Comparison of ENCODE assay signal across 11 mouse cellular contexts in genomic region chr10:96105124-96105523, GRCm38 (mm10). TPM values are rescaled to one million over a fixed set of nuclear protein-coding genes. Genes with fewer than 3 reads are reported as not detected.
A peak's percentile ranks its signal among the peaks of the same experiment; 100 is the strongest.
DNase-seq lines count a peak whose midpoint lies in the region; TF ChIP-seq lines count a peak whose summit lies in the region.
"Had no signal": no experiment of that assay in that cellular context is flagged by ENCODE, and none has a peak within 500 bp of the region (broad histone marks: within the 10 kb centered on the region; RNA-seq: fewer than 3 reads in every experiment).

No protein-coding gene starts in this region.

- no peaks in the 10 kb centered on the region for H3K27me3 ChIP-seq in cerebellum, adult 2 months (ENCODE audit: control insufficient read depth, insufficient read depth, low read length)
- no peaks in the 10 kb centered on the region for H3K27me3 ChIP-seq in liver, adult 2 months (ENCODE audit: control insufficient read depth, insufficient read depth, low read length)

- H3K27ac ChIP-seq in cerebellum, adult 2 months (ENCODE audit: insufficient read depth, low read length), result no peak overlapping the region
- H3K27ac ChIP-seq in liver, adult 2 months (replicated peaks; ENCODE audit: insufficient read depth, low read depth, low read length), result no peak overlapping the region

- no peaks in the 10 kb centered on the region for H3K4me1 ChIP-seq in cerebellum, adult 2 months (ENCODE audit: control insufficient read depth, insufficient read depth, low read length)
- peaks cover 2% of the 10 kb centered on the region; the same call in 1 of the 2 replicates for H3K4me1 ChIP-seq in liver, adult 2 months (ENCODE audit: control insufficient read depth, insufficient read depth, low read length)

- no peak overlapping the region for H3K9ac ChIP-seq in liver, adult 2 months (ENCODE audit: low read depth, low read length)

- no peaks in the 10 kb centered on the region for H3K36me3 ChIP-seq in liver, adult 2 months (ENCODE audit: control insufficient read depth, insufficient read depth, low read length)

- no peak overlapping the region for H3K4me3 ChIP-seq in cerebellum, adult 2 months (replicated peaks; ENCODE audit: insufficient read depth, low read depth, low read length)
- H3K4me3 ChIP-seq in liver, adult 2 months (ENCODE audit: insufficient read depth, low read depth, low read length), result no peak overlapping the region

- no peak for TF ChIP-seq POLR2A in cerebellum, adult 2 months (IDR thresholded peaks at IDR 0.05; ENCODE audit: borderline replicate concordance, insufficient read depth, low read length)
- no peak for TF ChIP-seq POLR2A in liver, adult 2 months (IDR thresholded peaks at IDR 0.05; ENCODE audit: extremely low read depth, insufficient read depth, low read length)

- WGBS in cerebellum, adult 2 months, result 82% methylated on average over 2 of the region's 2 CpGs
- 97% methylated on average over 2 of the region's 2 CpGs for WGBS in liver, adult 2 months

- no peaks in the 10 kb centered on the region for H3K79me2 ChIP-seq in liver, adult 2 months (ENCODE audit: control insufficient read depth, insufficient read depth, low read length)

- no peak for DNase-seq in cerebellum, adult 2 months
- no peak for DNase-seq in cerebellum, adult 9-11 months
- peak; percentile 34 for DNase-seq in thymus, postnatal 0 days (ENCODE audit: low spot score)
- DNase-seq in thymus, adult 18-20 months, result no peak
- DNase-seq in liver, adult 2 months (ENCODE audit: extremely low read depth, low read depth, low spot score), result peak; percentile 39
- DNase-seq in right cerebral cortex, postnatal 10 days (ENCODE audit: low spot score in 2 of 2), result no peak
- no peak for DNase-seq in left cerebral cortex, postnatal 14 days (ENCODE audit: low spot score in 2 of 2)
- DNase-seq in left cerebral cortex, postnatal 25 days (ENCODE audit: low spot score in 2 of 2), result no peak
- DNase-seq: cerebellum, postnatal 10 days; gastrocnemius, postnatal 14 days; kidney, adult 9 months had no signal

- intact Hi-C loops in left cerebral cortex, postnatal 14 days (cut with DNase I), result no loop called here
- intact Hi-C loops in left cerebral cortex, postnatal 25 days (cut with DNase I), result no loop called here

- peak; percentile 33; the same call in 1 of the 2 replicates for TF ChIP-seq CTCF in cerebellum, adult 2 months (IDR thresholded peaks at IDR 0.05; ENCODE audit: borderline replicate concordance, insufficient read depth, low read depth, low read length)
- TF ChIP-seq CTCF in liver, adult 2 months (IDR thresholded peaks at IDR 0.05; ENCODE audit: low read depth, low read length), result peak; percentile 58

RNA-seq across cellular contexts. Expression of gene Gm5426, which starts 31.3 kb away (rescaled TPM):
- not detected in 2 replicates for polyA plus RNA-seq in cerebellum, adult 2 months (2012; rRNA removed)
- polyA plus RNA-seq in thymus, postnatal 0 days (2015; fragmentation: Nextera tagmentation; extraction: Ambion mirVana), result not detected in 2 replicates
- total RNA-seq in liver, adult 2 months (2014; rRNA removed), result not detected in 2 replicates
- not detected in 2 replicates for polyA plus RNA-seq in liver, adult 2 months (2012; rRNA removed)
- total RNA-seq in left cerebral cortex, postnatal 14 days (2021), result not detected
- total RNA-seq in left cerebral cortex, postnatal 25 days (2021), result not detected
- total RNA-seq: gastrocnemius, postnatal 14 days had no signal

Comparison
In these comparisons a context has a peak if more than half of its experiments do, and no peak if none do; other contexts are left out.
1. DNase-seq: peak in thymus, postnatal 0 days (single experiment) and liver, adult 2 months (single experiment); none in cerebellum, adult 2 months (0 of 2), cerebellum, adult 9-11 months (single experiment), thymus, adult 18-20 months (0 of 2), right cerebral cortex, postnatal 10 days (0 of 2), left cerebral cortex, postnatal 14 days (0 of 2) and left cerebral cortex, postnatal 25 days (0 of 2).